Mouse (Mus musculus): ENCODE measurements around the gene Klhdc3.

The Klhdc3 gene

GRCm38 (mm10) chr17:46702100-46702499 is 21.4 kb upstream of the Klhdc3 start:
- no peak for DNase-seq (ENCODE audit: low spot score)

GRCm38 (mm10) chr17:46701489-46701888 is 20.8 kb upstream of the Klhdc3 start:
- DNase-seq (ENCODE audit: low spot score) = no peak

- no peak for DNase-seq (ENCODE audit: low spot score)
Measured at GRCm38 (mm10) chr17:46699912-46700311, 19.2 kb upstream of the Klhdc3 start.

- DNase-seq (ENCODE audit: low spot score) = no peak
Measured at GRCm38 (mm10) chr17:46699245-46699644, 18.5 kb upstream of the Klhdc3 start.

- no peak for DNase-seq (ENCODE audit: low spot score)
Measured at GRCm38 (mm10) chr17:46698515-46698914, 17.8 kb upstream of the Klhdc3 start.

- DNase-seq (ENCODE audit: low spot score) = no peak
Measured at GRCm38 (mm10) chr17:46694517-46695063, 13.9 kb upstream of the Klhdc3 start.

GRCm38 (mm10) chr17:46691390-46691789 is 10.7 kb upstream of the Klhdc3 start:
- DNase-seq (ENCODE audit: low spot score) = no peak

- no peak for DNase-seq (ENCODE audit: low spot score)
Measured at GRCm38 (mm10) chr17:46690665-46691064, 10.0 kb upstream of the Klhdc3 start.

- DNase-seq (ENCODE audit: low spot score) = no peak
Measured at GRCm38 (mm10) chr17:46685913-46686312, 5.2 kb upstream of the Klhdc3 start.

GRCm38 (mm10) chr17:46682654-46683389 is 2.1 kb upstream of the Klhdc3 start:
- no peak for DNase-seq (ENCODE audit: low spot score)

- DNase-seq (ENCODE audit: low spot score) = peak; percentile 24
Measured at GRCm38 (mm10) chr17:46681466-46682118, 878 bp upstream of the Klhdc3 start.

GRCm38 (mm10) chr17:46679843-46680759 is 613 bp downstream of the Klhdc3 start:
- DNase-seq (ENCODE audit: low spot score) = peak; percentile 69

GRCm38 (mm10) chr17:46678911-46679310 is 1.8 kb downstream of the Klhdc3 start:
- DNase-seq (ENCODE audit: low spot score) = no peak

GRCm38 (mm10) chr17:46678416-46678815 is 2.3 kb downstream of the Klhdc3 start, which contains the start of gene Mea1:
TSS of gene Mea1 (plus strand) at chr17:46678793.
- DNase-seq (ENCODE audit: low spot score) = no peak

GRCm38 (mm10) chr17:46674530-46675283 is 6.0 kb downstream of the Klhdc3 start:
- DNase-seq (ENCODE audit: low spot score) = no peak

- DNase-seq (ENCODE audit: low spot score) = peak; percentile 96
Measured at GRCm38 (mm10) chr17:46673850-46674529, 6.7 kb downstream of the Klhdc3 start, which contains the start of gene Rrp36. TSS of gene Rrp36 (minus strand) at chr17:46674352.

GRCm38 (mm10) chr17:46669911-46670310 is 10.8 kb downstream of the Klhdc3 start:
- no peak for DNase-seq (ENCODE audit: low spot score)

- DNase-seq (ENCODE audit: low spot score) = no peak
Measured at GRCm38 (mm10) chr17:46667712-46668111, 13.0 kb downstream of the Klhdc3 start.

GRCm38 (mm10) chr17:46662730-46663129 is 18.0 kb downstream of the Klhdc3 start:
- no peak for DNase-seq (ENCODE audit: low spot score)

GRCm38 (mm10) chr17:46661981-46662380 is 18.7 kb downstream of the Klhdc3 start:
- DNase-seq (ENCODE audit: low spot score) = no peak

GRCm38 (mm10) chr17:46661351-46661750 is 19.4 kb downstream of the Klhdc3 start:
- no peak for DNase-seq (ENCODE audit: low spot score)
